Mouse (Mus musculus): Measurements from ENCODE around the gene Syne3.

Gene Syne3

DNA sequence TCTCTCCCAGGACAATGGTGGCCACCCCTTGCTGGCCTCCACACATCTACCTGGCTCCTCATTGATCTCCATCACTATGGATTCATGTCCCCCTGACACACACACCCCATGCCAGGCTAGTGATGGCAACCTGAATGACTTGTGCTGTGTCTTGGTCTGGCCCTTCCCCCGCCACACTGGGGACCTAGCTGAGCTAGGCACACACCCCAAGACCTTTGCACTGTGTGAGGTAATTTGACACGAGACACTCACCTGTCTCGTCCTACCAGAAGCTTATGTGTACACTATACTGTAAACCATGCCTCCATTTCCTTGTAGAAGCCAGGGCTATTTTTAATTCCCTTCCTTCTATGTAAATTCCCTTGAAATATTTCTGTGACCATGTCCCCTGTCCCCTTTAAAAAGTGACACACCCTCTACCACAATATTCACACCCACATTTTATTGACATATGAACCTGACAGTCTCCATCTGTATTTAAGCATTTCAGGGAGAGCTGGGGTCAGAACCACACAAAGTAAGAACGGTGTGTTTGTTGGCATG, 128.0 kb downstream of the Syne3 start:
- no peak for DNase-seq

DNA sequence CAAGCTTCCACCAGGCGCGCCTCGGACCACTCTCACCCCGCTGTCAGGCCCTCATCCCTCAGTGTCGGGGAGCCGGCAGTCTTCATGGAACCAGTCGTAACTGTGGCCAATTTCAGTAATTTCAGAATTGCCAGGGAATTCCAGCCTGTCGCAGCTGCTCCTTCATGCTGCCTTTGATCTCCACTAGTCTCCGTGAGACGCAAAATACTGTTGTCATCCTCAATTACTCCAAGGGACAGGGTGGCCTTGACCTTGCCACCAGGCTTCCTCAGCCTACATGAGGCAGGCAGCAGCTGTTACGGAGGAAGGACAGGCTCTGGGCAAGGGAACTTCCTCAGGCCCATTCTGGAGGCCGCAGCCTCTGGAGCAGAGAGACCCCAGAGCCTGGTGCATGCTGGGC, 129.2 kb downstream of the Syne3 start:
- no peak for DNase-seq
